Mouse (Mus musculus) CH12.LX (cell line): ENCODE results near the gene Asprv1. TPM values are rescaled to one million over a fixed set of nuclear protein-coding genes. Genes with fewer than 3 reads are reported as not detected.
A peak's percentile ranks its signal among the peaks of the same experiment; 100 is the strongest.

Experiments used
- DNase-seq: peaks from one replicate; pipeline ENCODE4 v3.0.0-alpha.2; 2013; ENCODE audit errors: extremely low read depth
- H3K27ac ChIP-seq: 2 replicates; pipeline ENCODE4 v1.5.1; 2012; ENCODE audit warnings: low read depth, mild to moderate bottlenecking, control low read depth, moderate library complexity; ENCODE audit not compliant: insufficient read depth
- H3K27me3 ChIP-seq: replicated peaks from 2 replicates; pipeline ENCODE3; 2012; ENCODE audit warnings: inconsistent platforms
- H3K36me3 ChIP-seq, 2 experiments: replicated peaks in 1 of 2; 2 replicates each; pipeline versions ENCODE3 to v1.6.1; 2012; ENCODE audit warnings: inconsistent platforms in 1 of 2, low read length in 1 of 2, mild to moderate bottlenecking in 1 of 2, mixed read lengths in 1 of 2, moderate library complexity in 1 of 2; ENCODE audit not compliant: control insufficient read depth in 1 of 2, insufficient read depth in 1 of 2
- H3K4me1 ChIP-seq, 2 experiments: 2 replicates each; pipeline ENCODE4 v1.6.1; 2012; ENCODE audit warnings: inconsistent platforms in 1 of 2, moderate library complexity in 1 of 2; ENCODE audit not compliant: insufficient read depth in 2 of 2, control insufficient read depth in 1 of 2
- H3K4me2 ChIP-seq: 2 replicates; pipeline ENCODE4 v1.6.1; 2012; ENCODE audit warnings: low read depth, mild to moderate bottlenecking, control low read depth; ENCODE audit not compliant: poor library complexity, insufficient read depth, severe bottlenecking
- H3K4me3 ChIP-seq, 3 experiments: fragments of 150-350 bp in 1 of 3; sonication (generic) in 1 of 3; replicated peaks in 1 of 3; 2 replicates each; pipeline versions ENCODE3 to v1.5.1; 2011 to 2012; ENCODE audit warnings: low read depth in 2 of 3, low read length in 2 of 3, mild to moderate bottlenecking in 2 of 3, moderate library complexity in 2 of 3, control low read depth in 1 of 3, improper control_type of control experiment in 1 of 3, inconsistent platforms in 1 of 3, mixed read lengths in 1 of 3; ENCODE audit not compliant: poor library complexity in 1 of 3
- H3K79me2 ChIP-seq: replicated peaks from 2 replicates; pipeline ENCODE4 v1.6.1; 2012; ENCODE audit warnings: mild to moderate bottlenecking, moderate library complexity; ENCODE audit not compliant: control insufficient read depth, poor library complexity, insufficient read depth, severe bottlenecking; ENCODE audit errors: extremely low read depth
- H3K9ac ChIP-seq: 2 replicates; pipeline ENCODE4 v1.6.1; 2012; ENCODE audit warnings: low read depth, mild to moderate bottlenecking, control low read depth, moderate library complexity; ENCODE audit not compliant: insufficient read depth
- H3K9me3 ChIP-seq: replicated peaks from 2 replicates; pipeline ENCODE3; 2012; ENCODE audit warnings: low read length, inconsistent platforms, mixed read lengths
- BHLHE40 ChIP-seq: IDR thresholded peaks from 2 replicates; pipeline ENCODE4 v1.6.1; 2011; ENCODE audit warnings: mild to moderate bottlenecking, low read depth, low read length, improper control_type of control experiment
- CHD2 ChIP-seq: IDR thresholded peaks from 2 replicates; pipeline ENCODE4 v1.6.1; 2011; ENCODE audit warnings: low read length, improper control_type of control experiment
- CTCF ChIP-seq, 2 experiments: IDR thresholded peaks in 1 of 2; conservative IDR thresholded peaks in 1 of 2; 2 replicates each; pipeline ENCODE4 v1.5.1; 2011 to 2012; ENCODE audit warnings: low read depth in 2 of 2, low read length in 2 of 2, improper control_type of control experiment in 1 of 2, inconsistent platforms in 1 of 2, mild to moderate bottlenecking in 1 of 2, moderate library complexity in 1 of 2
- E2F4 ChIP-seq: IDR thresholded peaks from 2 replicates; pipeline ENCODE4 v1.6.1; 2011; ENCODE audit warnings: low read depth, low read length, improper control_type of control experiment; ENCODE audit not compliant: insufficient replicate concordance
- ELF1 ChIP-seq: IDR thresholded peaks from 2 replicates; pipeline ENCODE4 v1.6.1; 2014; ENCODE audit warnings: low read depth, mild to moderate bottlenecking, inconsistent platforms, low read length, improper control_type of control experiment
- EP300 ChIP-seq: IDR thresholded peaks from 2 replicates; pipeline ENCODE4 v1.6.1; 2011; ENCODE audit warnings: low read length, improper control_type of control experiment
- ETS1 ChIP-seq: conservative IDR thresholded peaks from 2 replicates; pipeline ENCODE4 v1.6.1; 2012; ENCODE audit warnings: low read depth, mild to moderate bottlenecking, inconsistent platforms, low read length, improper control_type of control experiment, moderate library complexity
- IRF4 ChIP-seq: IDR thresholded peaks from 2 replicates; pipeline ENCODE4 v1.6.1; 2014; ENCODE audit warnings: low read depth, mild to moderate bottlenecking, inconsistent platforms, low read length, improper control_type of control experiment
- JUN ChIP-seq: IDR thresholded peaks from 2 replicates; pipeline ENCODE4 v1.6.1; 2011; ENCODE audit warnings: low read depth, mild to moderate bottlenecking, low read length, improper control_type of control experiment, moderate library complexity; ENCODE audit not compliant: insufficient read depth
- KAT2A ChIP-seq: IDR thresholded peaks from 2 replicates; pipeline ENCODE4 v1.6.1; 2012; ENCODE audit warnings: low read length, improper control_type of control experiment, inconsistent platforms; ENCODE audit not compliant: insufficient replicate concordance
- MAFK ChIP-seq: IDR thresholded peaks from 2 replicates; pipeline ENCODE4 v1.6.1; 2011; ENCODE audit warnings: low read length, improper control_type of control experiment; ENCODE audit not compliant: insufficient replicate concordance
- MEF2A ChIP-seq: IDR thresholded peaks from 2 replicates; pipeline ENCODE4 v1.6.1; 2014; ENCODE audit warnings: low read depth, mild to moderate bottlenecking, inconsistent platforms, low read length, improper control_type of control experiment, borderline replicate concordance
- MXI1 ChIP-seq: IDR thresholded peaks from 2 replicates; pipeline ENCODE4 v1.6.1; 2011; ENCODE audit warnings: mild to moderate bottlenecking, low read depth, low read length, improper control_type of control experiment
- NRF1 ChIP-seq: IDR thresholded peaks from 2 replicates; pipeline ENCODE4 v1.6.1; 2014; ENCODE audit warnings: low read depth, mild to moderate bottlenecking, inconsistent platforms, low read length, improper control_type of control experiment, moderate library complexity
- POLR2A ChIP-seq: IDR thresholded peaks from 2 replicates; pipeline ENCODE4 v1.6.1; 2011; ENCODE audit warnings: low read depth, mild to moderate bottlenecking, improper control_type of control experiment, low read length
- RAD21 ChIP-seq: IDR thresholded peaks from 2 replicates; pipeline ENCODE4 v1.6.1; 2011; ENCODE audit warnings: low read depth, mild to moderate bottlenecking, low read length, improper control_type of control experiment, moderate library complexity
- RCOR1 ChIP-seq: conservative IDR thresholded peaks from 2 replicates; pipeline ENCODE4 v1.6.1; 2012; ENCODE audit warnings: low read depth, mild to moderate bottlenecking, inconsistent platforms, low read length, improper control_type of control experiment
- TCF12 ChIP-seq: IDR thresholded peaks from 2 replicates; pipeline ENCODE4 v1.6.1; 2014; ENCODE audit warnings: low read depth, mild to moderate bottlenecking, inconsistent platforms, low read length, improper control_type of control experiment
- USF2 ChIP-seq: conservative IDR thresholded peaks from 2 replicates; pipeline ENCODE4 v1.6.1; 2011; ENCODE audit warnings: low read depth, low read length, improper control_type of control experiment
- ZC3H11A ChIP-seq: IDR thresholded peaks from 2 replicates; pipeline ENCODE4 v1.6.1; 2012; ENCODE audit warnings: low read depth, mild to moderate bottlenecking, inconsistent platforms, low read length, improper control_type of control experiment
- ZNF384 ChIP-seq: IDR thresholded peaks from 2 replicates; pipeline ENCODE4 v1.6.1; 2012; ENCODE audit warnings: low read depth, low read length, improper control_type of control experiment, inconsistent platforms
- dilution Hi-C: fragments of 300-500 bp; cut with MboI; formaldehyde crosslinking; loops from 2 replicates; pipeline ENCODE4 v1.14.3; 2020; ENCODE audit warnings: low sequenced_read_pairs; ENCODE audit not compliant: extremely low pct_unique_long_range_greater_than_20kb, extremely low pct_ligation_motif_present
- in situ Hi-C: fragments of 300-500 bp; cut with MboI; formaldehyde crosslinking; loops from 3 replicates; pipeline ENCODE4 v1.14.3; 2019; ENCODE audit warnings: low sequenced_read_pairs, low pct_ligation_motif_present, low pct_unique_long_range_greater_than_20kb, mixed read lengths
- polyA plus RNA-seq: library from polyadenylated mRNA; unstranded; fragments of >175 nt; gene quantifications from 2 replicates; pipeline ENCODE4 v1.2.1, GENCODE M21; 2012; ENCODE audit warnings: low read depth; ENCODE audit not compliant: insufficient read length
- total RNA-seq, 2 experiments: library from RNA; depleted of rRNA; stranded (reverse); fragments of 300-350 nt in 1 of 2; fragments of >200 nt in 1 of 2; gene quantifications; 2 replicates each; pipeline ENCODE4 v1.2.3; 2012 to 2014

The Asprv1 gene
- total and polyA plus RNA-seq, 3 experiments = not detected

- Histone ChIP-seq H3K4me1 (peaks cover 9 to 18% of the 10 kb centered on the region in 2 experiments), H3K79me2 (no peaks in the 10 kb centered on the region), H3K27ac (no peak overlapping the region), H3K27me3 (no peaks in the 10 kb centered on the region), H3K36me3 (no peaks in the 10 kb centered on the region), H3K4me2 (no peak overlapping the region), H3K9me3 (no peaks in the 10 kb centered on the region), H3K9ac (no peak overlapping the region), H3K4me3 (no peak overlapping the region)
- no peak for DNase-seq
- TF ChIP-seq USF2 (no peak), TCF12 (no peak), MXI1 (no peak), KAT2A (no peak), RCOR1 (no peak), CHD2 (no peak), NRF1 (no peak), RAD21 (no peak), JUN (no peak), E2F4 (no peak), ZNF384 (no peak), ELF1 (no peak), BHLHE40 (no peak), POLR2A (no peak), EP300 (no peak), MEF2A (no peak), ETS1 (no peak), ZC3H11A (no peak)
- in situ Hi-C loops (no loop called here), dilution Hi-C loops (no loop called here)
Measured at GRCm38 (mm10) chr6:86640776-86641175, 12.8 kb downstream of the Asprv1 start.

- no peak for TF ChIP-seq MAFK
- TF ChIP-seq KAT2A = no peak
- no peak for TF ChIP-seq CTCF (conservative IDR thresholded peaks at IDR 0.05 in 1 of 2, IDR thresholded peaks at IDR 0.05 in 1 of 2; ENCODE audit: low read depth in 2 of 2, low read length in 2 of 2)
- peak; percentile 48; the same call in 1 of the 2 replicates for TF ChIP-seq BHLHE40
- TF ChIP-seq IRF4 = no peak
- no peak for TF ChIP-seq JUN
- no peak for TF ChIP-seq RCOR1
- no peaks in the 10 kb centered on the region for H3K9me3 ChIP-seq
- no peak overlapping the region for H3K9ac ChIP-seq
- H3K79me2 ChIP-seq = no peaks in the 10 kb centered on the region
- no peak overlapping the region for H3K4me2 ChIP-seq
- in situ Hi-C loops = no loop called here
- dilution Hi-C loops = no loop called here
- no peaks in the 10 kb centered on the region for H3K27me3 ChIP-seq
- H3K36me3 ChIP-seq = no peaks in the 10 kb centered on the region
- peaks cover 9 to 15% of the 10 kb centered on the region in 2 experiments for H3K4me1 ChIP-seq
- DNase-seq = no peak
- H3K4me3 ChIP-seq = no peak overlapping the region
- no peak overlapping the region for H3K27ac ChIP-seq
Measured at GRCm38 (mm10) chr6:86641716-86642115, 13.8 kb downstream of the Asprv1 start.
